Mouse (Mus musculus) G1E (cell line): Measurements from ENCODE around the gene Snrnp70.

Experiments
- CTCF ChIP-seq: IDR thresholded peaks from 2 replicates; pipeline ENCODE4 v1.5.1; 2012; ENCODE audit warnings: low read depth, low read length, inconsistent platforms, mixed read lengths
- GATA1 ChIP-seq: IDR thresholded peaks from 2 replicates; pipeline ENCODE4 v1.6.1; 2012; ENCODE audit warnings: borderline replicate concordance, low read length, inconsistent platforms, mixed read lengths
- GATA2 ChIP-seq: IDR thresholded peaks from 2 replicates; pipeline ENCODE4 v1.6.1; 2012; ENCODE audit warnings: low read depth, low read length, inconsistent platforms, borderline replicate concordance
- POLR2AphosphoS5 ChIP-seq: IDR thresholded peaks from 2 replicates; pipeline ENCODE4 v1.6.1; 2012; ENCODE audit warnings: low read depth, low read length, inconsistent platforms; ENCODE audit not compliant: insufficient replicate concordance
- TAL1 ChIP-seq: conservative IDR thresholded peaks from 2 replicates; pipeline ENCODE4 v1.6.1; 2012; ENCODE audit warnings: low read depth, low read length, inconsistent platforms, mixed read lengths

GRCm38 (mm10) chr7:45332685-45333425 lies 62.7 kb downstream of the Snrnp70 start:
- no peak for TF ChIP-seq CTCF
- no peak for TF ChIP-seq POLR2AphosphoS5
- no peak for TF ChIP-seq TAL1
- no peak for TF ChIP-seq GATA2
- no peak for TF ChIP-seq GATA1
